Mouse (Mus musculus): ENCODE results near the gene Heatr6. TPM values are rescaled to one million over a fixed set of nuclear protein-coding genes. Genes with fewer than 3 reads are reported as not detected.

Gene Heatr6
- polyA plus RNA-seq (2016; fragmentation: Nextera tagmentation; extraction: Ambion mirVana): 16.1 and 19.9 TPM in 2 replicates

DNA sequence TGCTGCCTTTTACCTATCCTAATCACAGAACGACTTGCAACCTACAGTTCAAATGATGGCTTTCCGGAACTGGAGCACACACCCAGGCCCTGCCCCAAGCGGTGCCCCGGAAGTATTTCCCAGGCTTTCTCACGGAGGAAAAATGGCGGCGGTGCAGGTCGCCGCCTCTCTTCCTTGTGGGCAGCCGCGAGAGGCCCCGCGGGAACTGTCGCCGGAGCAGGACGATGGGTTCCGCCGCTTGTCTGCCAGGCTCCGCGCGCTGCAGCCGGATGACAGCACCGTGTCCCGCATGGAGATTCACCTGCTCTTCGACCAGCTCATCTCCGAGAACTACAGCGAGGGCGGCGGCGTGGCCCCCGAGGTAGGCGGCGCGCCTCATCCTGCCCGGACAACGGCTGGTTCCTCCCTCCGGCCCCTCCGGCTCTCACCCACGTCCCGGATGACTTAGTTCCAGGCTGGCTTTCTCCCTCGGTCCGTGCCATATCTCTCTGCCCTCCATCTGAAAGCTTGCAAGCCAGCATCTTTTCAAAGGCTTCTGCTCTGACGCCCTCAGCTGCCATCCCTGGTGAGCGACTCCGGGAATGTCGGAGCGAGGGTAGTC, at the start of gene Heatr6:
Heatr6 (plus strand) TSS at position 116 of the 601 bp plus-strand sequence.
- Histone ChIP-seq H3K36me3 (peaks cover 30% of the 10 kb centered on the region), H3K9me3 (no peaks in the 10 kb centered on the region)
- under 1% methylated on average over 47 of the region's 47 CpGs for WGBS

GRCm38 (mm10) chr11:83703705-83704104, 49.8 kb upstream of the Heatr6 start, which contains the start of gene Wfdc17:
Wfdc17 (plus strand) TSS chr11:83703991.
- Histone ChIP-seq H3K4me3 (no peak within 1 kb of the TSS), H3K9me3 (no peaks in the 10 kb centered on the region), H3K4me1 (no peaks in the 10 kb centered on the region), H3K27ac (no peak within 1 kb of the TSS), H3K27me3 (ENCODE audit: insufficient read depth, poor library complexity, severe bottlenecking) (no peaks in the 10 kb centered on the region), H3K36me3 (no peaks in the 10 kb centered on the region)
- WGBS: 64% methylated on average over 1 of the region's 1 CpGs
- no peak for DNase-seq (ENCODE audit: low spot score)

More for the DNA sequence above, at the start of gene Heatr6:
- Histone ChIP-seq H3K4me1 (peaks cover 10% of the 10 kb centered on the region), H3K4me3 (peak within 1 kb of the TSS; percentile 84), H3K27ac (peak within 1 kb of the TSS; percentile 95), H3K27me3 (ENCODE audit: insufficient read depth, poor library complexity, severe bottlenecking) (peaks cover 15% of the 10 kb centered on the region; the same call in 1 of the 2 replicates)
- peak; percentile 94 for DNase-seq (ENCODE audit: low spot score)

GRCm38 (mm10) chr11:83708715-83709114, 44.8 kb upstream of the Heatr6 start, which contains the start of gene Wfdc18:
Wfdc18 (plus strand) TSS chr11:83709015.
- H3K4me3 ChIP-seq: no peak within 1 kb of the TSS
- no peak within 1 kb of the TSS for H3K27ac ChIP-seq
- H3K4me1 ChIP-seq: no peaks in the 10 kb centered on the region
- H3K27me3 ChIP-seq (ENCODE audit: insufficient read depth, poor library complexity, severe bottlenecking): no peaks in the 10 kb centered on the region
- DNase-seq (ENCODE audit: low spot score): no peak
- H3K36me3 ChIP-seq: no peaks in the 10 kb centered on the region
- 68% methylated on average over 4 of the region's 4 CpGs for WGBS
- H3K9me3 ChIP-seq: no peaks in the 10 kb centered on the region

GRCm38 (mm10) chr11:83709683-83710082, 43.8 kb upstream of the Heatr6 start:
- 87% methylated on average over 5 of the region's 5 CpGs for WGBS
- H3K27me3 ChIP-seq (ENCODE audit: insufficient read depth, poor library complexity, severe bottlenecking): no peaks in the 10 kb centered on the region
- no peak overlapping the region for H3K27ac ChIP-seq
- H3K4me3 ChIP-seq: no peak overlapping the region
- no peaks in the 10 kb centered on the region for H3K36me3 ChIP-seq
- H3K9me3 ChIP-seq: no peaks in the 10 kb centered on the region
- no peaks in the 10 kb centered on the region for H3K4me1 ChIP-seq
- DNase-seq (ENCODE audit: low spot score): no peak

GRCm38 (mm10) chr11:83712671-83713070, 40.8 kb upstream of the Heatr6 start:
- H3K4me3 ChIP-seq: no peak overlapping the region
- WGBS: 75% methylated on average over 1 of the region's 1 CpGs
- no peak for DNase-seq (ENCODE audit: low spot score)
- no peaks in the 10 kb centered on the region for H3K36me3 ChIP-seq
- no peak overlapping the region for H3K27ac ChIP-seq
- H3K4me1 ChIP-seq: no peaks in the 10 kb centered on the region
- no peaks in the 10 kb centered on the region for H3K9me3 ChIP-seq
- H3K27me3 ChIP-seq (ENCODE audit: insufficient read depth, poor library complexity, severe bottlenecking): no peaks in the 10 kb centered on the region

- WGBS: 83% methylated on average over 2 of the region's 2 CpGs
- Histone ChIP-seq H3K9me3 (no peaks in the 10 kb centered on the region), H3K36me3 (no peaks in the 10 kb centered on the region), H3K4me3 (no peak overlapping the region), H3K4me1 (no peaks in the 10 kb centered on the region), H3K27me3 (ENCODE audit: insufficient read depth, poor library complexity, severe bottlenecking) (no peaks in the 10 kb centered on the region), H3K27ac (no peak overlapping the region)
- DNase-seq (ENCODE audit: low spot score): no peak
Observed at GRCm38 (mm10) chr11:83713925-83714324, 39.6 kb upstream of the Heatr6 start.

- Histone ChIP-seq H3K4me3 (no peak overlapping the region), H3K36me3 (no peaks in the 10 kb centered on the region), H3K4me1 (no peaks in the 10 kb centered on the region), H3K27ac (no peak overlapping the region), H3K27me3 (ENCODE audit: insufficient read depth, poor library complexity, severe bottlenecking) (no peaks in the 10 kb centered on the region), H3K9me3 (no peaks in the 10 kb centered on the region)
- no peak for DNase-seq (ENCODE audit: low spot score)
- 79% methylated on average over 6 of the region's 6 CpGs for WGBS
Observed at GRCm38 (mm10) chr11:83717042-83717665, 36.3 kb upstream of the Heatr6 start.

DNA sequence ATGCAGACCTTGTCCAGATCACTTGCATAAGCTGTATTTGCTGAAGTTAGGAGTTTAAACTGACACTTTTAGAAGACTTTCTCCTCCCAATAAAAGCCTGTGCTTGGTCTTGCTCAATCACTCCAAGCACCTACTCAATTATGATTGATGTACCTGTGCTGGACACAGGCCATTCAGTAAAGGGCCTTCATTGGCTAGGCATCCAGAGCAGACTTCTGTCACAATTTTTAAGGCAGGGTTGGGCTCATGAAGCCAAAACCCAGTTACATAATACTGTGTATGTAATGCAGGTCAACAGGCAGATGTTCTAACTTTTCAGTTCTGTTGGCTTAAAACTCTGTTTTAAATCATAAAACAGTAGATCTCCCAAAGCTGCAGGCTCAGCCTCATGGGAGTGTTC, 32.7 kb upstream of the Heatr6 start:
- H3K36me3 ChIP-seq: no peaks in the 10 kb centered on the region
- no peaks in the 10 kb centered on the region for H3K4me1 ChIP-seq
- H3K9me3 ChIP-seq: no peaks in the 10 kb centered on the region
- no peak overlapping the region for H3K4me3 ChIP-seq
- H3K27me3 ChIP-seq (ENCODE audit: insufficient read depth, poor library complexity, severe bottlenecking): no peaks in the 10 kb centered on the region
- no peak for DNase-seq (ENCODE audit: low spot score)
- H3K27ac ChIP-seq: no peak overlapping the region

DNA sequence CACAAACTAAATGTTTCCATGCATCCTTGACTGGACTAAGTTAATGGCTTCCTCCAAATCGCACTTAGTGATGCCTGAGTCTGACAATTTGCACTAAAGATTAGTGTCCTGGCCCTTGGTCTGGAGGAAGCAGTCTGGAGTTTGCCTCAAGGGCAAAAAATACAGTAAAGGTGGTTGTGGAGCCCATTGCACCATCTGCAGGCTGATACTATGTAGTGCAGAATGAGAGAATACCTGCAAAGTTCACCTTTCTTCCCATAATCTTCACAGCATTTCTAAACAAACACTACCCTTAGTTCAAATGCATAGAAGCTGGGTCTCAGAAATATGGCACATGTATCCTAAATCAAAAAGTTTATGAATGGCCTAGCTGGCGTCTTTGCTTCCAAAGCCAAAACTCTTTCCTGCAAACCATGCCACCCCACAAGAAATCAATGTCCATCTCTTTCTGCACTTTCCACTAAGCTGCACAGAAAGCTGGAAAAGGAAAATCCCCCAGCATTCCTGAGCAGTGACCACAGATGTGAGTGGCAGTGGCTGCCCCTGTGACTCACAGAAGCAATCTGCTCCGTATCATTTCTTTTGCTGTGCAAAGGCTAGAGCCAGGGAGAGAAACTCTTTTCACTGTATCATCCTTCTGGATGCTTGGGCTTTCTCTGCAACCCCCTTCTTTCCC, 24.6 kb upstream of the Heatr6 start:
- Histone ChIP-seq H3K27ac (no peak overlapping the region), H3K9me3 (no peaks in the 10 kb centered on the region), H3K4me1 (no peaks in the 10 kb centered on the region), H3K27me3 (ENCODE audit: insufficient read depth, poor library complexity, severe bottlenecking) (no peaks in the 10 kb centered on the region), H3K36me3 (no peaks in the 10 kb centered on the region), H3K4me3 (no peak overlapping the region)
- no peak for DNase-seq (ENCODE audit: low spot score)
- 51% methylated on average over 3 of the region's 3 CpGs for WGBS

- Histone ChIP-seq H3K4me3 (no peak overlapping the region), H3K27me3 (ENCODE audit: insufficient read depth, poor library complexity, severe bottlenecking) (no peaks in the 10 kb centered on the region), H3K36me3 (no peaks in the 10 kb centered on the region), H3K9me3 (no peaks in the 10 kb centered on the region), H3K27ac (no peak overlapping the region), H3K4me1 (no peaks in the 10 kb centered on the region)
- peak; percentile 28 for DNase-seq (ENCODE audit: low spot score)
- WGBS: 64% methylated on average over 1 of the region's 1 CpGs
Observed at GRCm38 (mm10) chr11:83731116-83731515, 22.4 kb upstream of the Heatr6 start.

GRCm38 (mm10) chr11:83733071-83733640, 20.3 kb upstream of the Heatr6 start:
- no peak for DNase-seq (ENCODE audit: low spot score)
- Histone ChIP-seq H3K4me1 (no peaks in the 10 kb centered on the region), H3K9me3 (no peaks in the 10 kb centered on the region), H3K27ac (no peak overlapping the region), H3K27me3 (ENCODE audit: insufficient read depth, poor library complexity, severe bottlenecking) (no peaks in the 10 kb centered on the region), H3K4me3 (no peak overlapping the region), H3K36me3 (no peaks in the 10 kb centered on the region)
- WGBS: 73% methylated on average over 5 of the region's 5 CpGs

DNA sequence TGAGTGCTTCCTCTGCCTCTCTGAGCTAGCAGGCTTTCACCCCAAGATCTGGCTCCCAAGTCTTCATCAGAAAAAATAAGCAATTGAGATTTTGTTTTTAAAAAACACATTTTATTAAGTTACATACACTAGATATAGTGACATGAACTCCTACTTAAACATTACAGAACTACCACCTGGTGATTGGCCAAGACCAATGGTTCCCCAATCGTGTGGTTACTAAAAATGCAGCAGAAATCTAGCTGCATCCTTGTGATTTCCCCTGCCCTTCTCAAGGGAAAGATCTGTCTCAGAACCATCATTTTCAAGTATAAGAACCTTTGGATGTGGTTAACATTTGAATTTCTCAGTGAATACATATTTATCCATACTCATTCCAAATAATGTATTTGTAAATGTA, 19.3 kb upstream of the Heatr6 start:
- Histone ChIP-seq H3K27ac (no peak overlapping the region), H3K27me3 (ENCODE audit: insufficient read depth, poor library complexity, severe bottlenecking) (no peaks in the 10 kb centered on the region), H3K36me3 (no peaks in the 10 kb centered on the region), H3K4me3 (no peak overlapping the region), H3K4me1 (no peaks in the 10 kb centered on the region), H3K9me3 (no peaks in the 10 kb centered on the region)
- WGBS: 77% methylated on average over 1 of the region's 1 CpGs
- DNase-seq (ENCODE audit: low spot score): no peak

DNA sequence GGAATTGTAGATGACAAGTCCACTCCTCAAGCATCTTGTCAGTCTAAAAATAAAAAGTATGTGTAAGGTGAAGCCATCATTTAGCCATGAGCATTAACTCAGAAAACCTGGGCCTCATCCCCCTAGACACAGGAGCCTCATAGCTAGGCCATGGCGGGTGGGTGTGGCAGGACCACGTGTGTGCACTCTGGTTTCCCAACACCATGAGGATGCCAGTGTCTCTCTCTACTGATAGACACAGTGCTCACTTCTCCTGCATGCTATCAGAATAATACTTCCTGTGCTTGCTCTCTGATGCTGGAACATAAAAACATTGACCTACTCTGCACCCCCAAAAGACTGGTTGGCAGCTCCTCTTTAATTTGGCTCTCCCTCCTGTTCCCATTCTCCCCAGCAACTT, 17.6 kb upstream of the Heatr6 start:
- no peaks in the 10 kb centered on the region for H3K36me3 ChIP-seq
- H3K9me3 ChIP-seq: no peaks in the 10 kb centered on the region
- H3K4me3 ChIP-seq: no peak overlapping the region
- 50% methylated on average over 2 of the region's 2 CpGs for WGBS
- no peak overlapping the region for H3K27ac ChIP-seq
- H3K4me1 ChIP-seq: no peaks in the 10 kb centered on the region
- DNase-seq (ENCODE audit: low spot score): no peak
- no peaks in the 10 kb centered on the region for H3K27me3 ChIP-seq (ENCODE audit: insufficient read depth, poor library complexity, severe bottlenecking)
